Mouse (Mus musculus) monocyte, adult 5-6 weeks (primary cell): ENCODE data around the gene Akap13. TPM values are rescaled to one million over a fixed set of nuclear protein-coding genes. Genes with fewer than 3 reads are reported as not detected.

ENCODE experiments used
- ATAC-seq: fragments of 153-309, 156-312 bp; replicated peaks from 2 replicates; pipeline ENCODE4 v1.8.0; 2017; ENCODE audit warnings: mild to moderate bottlenecking; ENCODE audit not compliant: low TSS enrichment, insufficient number of reproducible peaks, severe bottlenecking, poor library complexity, low FRiP score
- total RNA-seq: library from RNA; stranded (forward); fragments of 200-1000, 200-491, 200-594 nt; gene quantifications from 3 replicates; pipeline ENCODE4 v1.2.3, GENCODE M21; 2017

Gene Akap13
- total RNA-seq, 1 experiment from 2014 or later: 580 TPM

DNA sequence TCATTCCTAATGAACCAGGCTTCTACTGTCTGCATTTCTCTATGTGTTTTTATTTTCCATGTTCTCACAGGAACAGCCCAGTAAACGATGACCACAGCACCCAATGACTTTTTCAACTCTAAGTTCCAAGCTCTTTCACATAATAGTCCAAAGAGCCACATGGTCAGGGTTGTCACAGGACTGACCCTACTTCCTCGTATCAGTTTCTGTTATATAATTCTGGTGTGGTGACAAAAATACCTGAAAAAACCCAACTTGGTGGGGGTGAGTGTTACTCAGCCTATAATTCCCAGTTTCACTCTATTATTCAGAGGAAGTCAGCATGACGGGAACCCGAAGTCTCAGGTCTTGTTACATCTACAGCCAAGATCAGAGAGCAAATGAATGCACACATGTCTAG, 45.5 kb downstream of the Akap13 start:
- no peak for ATAC-seq

GRCm38 (mm10) chr7:75504524-75504923, 49.2 kb downstream of the Akap13 start:
- ATAC-seq: no peak

DNA sequence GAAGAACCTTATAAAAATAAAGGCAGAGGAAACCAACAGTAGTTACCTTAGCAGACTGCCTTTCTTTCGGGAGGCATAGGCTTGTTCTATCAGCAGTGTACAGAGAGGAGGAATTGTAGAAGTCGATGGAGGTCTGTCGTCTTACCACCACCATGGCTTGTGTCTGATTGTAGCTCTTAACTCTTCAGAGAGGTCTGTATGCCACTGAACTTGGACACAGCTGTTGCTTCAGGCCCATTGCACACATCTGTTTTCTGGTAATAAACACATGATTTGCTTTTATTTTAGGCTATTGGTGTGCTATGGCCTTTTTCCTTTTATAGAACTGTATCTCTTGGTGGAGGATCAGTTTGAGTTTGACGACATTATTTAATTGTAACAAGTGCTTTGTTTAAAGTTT, 51.3 kb downstream of the Akap13 start:
- ATAC-seq: no peak

DNA sequence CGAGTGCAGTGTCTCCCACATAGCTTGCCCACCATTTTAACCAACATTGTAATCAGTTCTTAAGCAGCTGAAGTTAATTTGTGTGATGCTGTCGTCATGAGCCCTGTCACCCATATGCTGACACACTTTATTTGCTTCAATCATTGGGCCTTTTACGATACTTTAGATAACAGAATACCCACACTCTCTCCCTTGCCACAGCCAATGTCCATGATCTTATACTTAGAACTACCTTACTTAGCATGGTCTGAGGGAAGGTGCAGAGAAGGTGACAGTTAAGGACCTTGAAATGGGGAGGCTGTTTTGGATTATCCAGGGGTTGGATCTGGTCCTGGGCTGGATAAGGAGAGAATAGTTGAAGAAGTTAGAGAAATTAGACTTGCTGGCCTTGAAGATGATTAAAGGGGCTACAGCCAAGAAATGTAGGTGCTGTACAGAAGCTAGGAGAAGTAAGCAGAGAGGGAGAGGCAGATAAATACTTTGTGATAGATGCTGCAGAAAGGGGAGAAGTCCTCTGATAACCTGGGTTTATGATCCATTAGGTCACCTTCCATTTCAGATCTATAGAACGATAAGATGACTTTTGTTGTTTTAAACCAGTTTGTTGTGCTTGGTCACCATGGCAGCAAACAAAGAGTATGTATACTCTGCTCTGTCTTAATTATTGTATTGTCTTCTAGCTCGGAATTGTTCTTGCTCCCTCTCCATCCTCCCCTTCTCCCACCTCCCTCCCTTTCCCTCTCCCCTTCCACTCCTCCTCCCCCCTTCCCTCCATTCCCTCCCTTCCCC, 53.9 kb downstream of the Akap13 start:
- ATAC-seq: no peak

DNA sequence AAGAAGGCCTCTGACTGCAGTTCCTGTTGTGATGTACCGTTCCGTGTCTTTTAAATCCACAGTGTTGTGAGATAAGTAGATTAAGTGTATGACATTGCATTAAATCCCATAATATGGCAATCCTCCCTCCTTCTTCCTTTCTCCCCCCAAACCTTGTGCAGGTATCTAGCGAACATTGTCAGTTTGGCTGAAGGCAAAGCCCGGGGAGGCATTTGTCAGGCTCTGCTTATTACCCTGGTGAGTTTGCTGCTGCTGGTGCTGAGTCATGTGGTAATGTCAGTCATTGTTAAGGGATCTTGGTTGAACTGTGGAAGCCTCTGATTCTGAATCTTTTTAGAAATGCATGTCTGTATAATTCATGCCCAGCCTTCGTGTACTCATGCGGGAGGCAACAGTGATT, 60.1 kb downstream of the Akap13 start:
- no peak for ATAC-seq

DNA sequence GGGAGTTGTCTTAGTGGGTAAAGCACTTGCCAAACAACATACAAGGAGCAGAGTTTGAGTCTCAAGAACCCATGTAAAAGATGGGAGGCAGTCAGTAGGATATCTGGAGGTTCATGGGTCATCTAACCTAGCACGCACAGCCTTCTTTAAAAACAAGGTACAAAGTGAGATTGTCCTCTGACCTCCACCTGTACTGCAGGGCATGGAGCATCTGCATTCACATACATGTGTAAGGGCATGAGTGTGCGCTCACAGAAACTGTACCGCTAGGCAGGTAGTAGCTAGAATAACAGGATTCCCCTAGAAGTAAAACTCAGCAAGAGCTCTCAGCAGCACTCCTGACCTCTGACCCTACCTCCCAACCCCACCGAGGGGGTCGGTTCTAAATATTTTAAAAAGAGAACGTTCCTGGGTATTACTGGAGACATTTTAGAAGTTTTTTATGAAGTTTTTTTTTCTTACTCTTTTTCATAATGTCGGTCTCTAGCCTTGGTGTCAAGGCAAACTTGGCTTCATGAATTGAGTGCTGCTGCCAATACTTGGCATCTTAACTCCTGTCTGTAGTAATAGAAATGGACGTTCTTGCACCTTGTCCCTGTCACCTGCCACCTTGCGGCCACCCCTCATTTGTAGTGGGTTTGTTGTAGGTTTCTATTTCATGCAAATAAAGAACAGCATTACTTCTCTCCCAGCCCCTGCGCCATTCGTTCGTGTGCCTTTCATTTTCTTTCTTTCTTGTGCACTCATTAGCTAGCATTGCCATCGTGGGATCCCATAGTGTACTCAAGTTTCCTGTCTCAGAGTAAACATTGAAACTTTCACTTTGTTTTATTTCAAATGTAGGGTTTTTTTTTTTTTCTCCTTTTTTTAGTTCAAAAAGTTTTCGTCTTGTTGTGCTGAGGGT, 61.6 kb downstream of the Akap13 start:
- no peak for ATAC-seq

DNA sequence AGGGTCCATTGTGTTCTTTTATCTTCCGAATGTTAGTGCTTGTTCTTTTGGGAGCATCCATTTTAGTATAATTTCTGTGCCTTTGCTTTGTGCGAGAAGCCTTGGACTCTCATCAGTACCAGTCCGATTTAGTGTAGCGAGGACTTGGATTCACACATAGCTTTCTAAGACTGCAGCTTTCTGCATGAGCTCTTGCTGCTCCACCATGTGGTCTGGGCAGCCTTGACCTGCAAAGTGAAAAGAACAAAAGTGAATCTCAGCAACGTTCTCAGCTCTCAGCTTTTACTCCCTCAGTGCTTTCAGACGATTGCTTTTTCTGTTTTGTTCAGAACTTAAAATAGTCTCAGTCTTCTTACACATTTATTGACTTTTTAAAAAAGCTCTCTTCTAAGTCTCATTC, 65.2 kb downstream of the Akap13 start:
- ATAC-seq: no peak

GRCm38 (mm10) chr7:75521199-75521598, 65.9 kb downstream of the Akap13 start:
- ATAC-seq: no peak

GRCm38 (mm10) chr7:75522226-75522625, 66.9 kb downstream of the Akap13 start:
- ATAC-seq: no peak

DNA sequence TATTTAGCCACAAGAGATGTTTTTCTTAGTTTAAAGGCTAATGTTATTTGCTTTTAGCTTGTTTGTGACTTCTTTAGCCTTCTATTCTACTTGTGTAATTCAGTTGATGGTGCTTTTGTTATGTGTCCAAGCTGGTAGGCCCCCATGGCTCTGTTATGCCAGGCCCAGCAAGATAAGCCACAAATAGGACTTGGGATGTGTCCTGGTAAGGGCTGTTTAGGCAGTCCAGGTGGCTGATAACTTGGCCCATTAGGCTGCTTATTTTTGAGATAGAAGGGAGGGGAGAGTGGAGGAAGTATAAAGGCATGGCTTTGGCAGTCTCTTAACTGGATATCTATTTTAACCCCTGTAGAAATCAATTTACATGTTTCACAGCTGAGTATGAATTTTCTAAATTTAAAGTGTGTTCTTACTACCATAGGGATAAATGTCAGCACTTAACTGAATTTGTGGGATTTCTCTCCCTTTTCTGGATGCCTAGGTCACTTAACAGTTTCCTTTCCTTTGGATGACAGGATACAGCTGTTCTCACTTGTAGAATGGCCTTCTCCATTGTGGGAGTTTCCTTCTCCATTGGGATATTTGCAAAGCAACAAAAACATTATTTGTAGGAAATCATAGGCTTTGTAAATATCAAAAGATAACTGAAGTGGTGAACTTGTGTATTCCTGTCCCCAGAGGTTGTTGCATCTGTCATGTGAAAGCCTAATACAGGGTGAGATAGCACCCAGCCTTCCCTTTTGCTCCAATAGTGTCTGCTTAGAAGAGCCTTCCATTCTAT, 69.6 kb downstream of the Akap13 start:
- no peak for ATAC-seq

- ATAC-seq: no peak
These were observed 70.5 kb downstream of the Akap13 start for GRCm38 (mm10) chr7:75525716-75526401.

GRCm38 (mm10) chr7:75528751-75529150, 73.4 kb downstream of the Akap13 start:
- ATAC-seq: no peak

GRCm38 (mm10) chr7:75529857-75530437, 74.6 kb downstream of the Akap13 start:
- ATAC-seq: 0 out of 2 replicates have a peak, but pooled peaks have one; percentile 53

DNA sequence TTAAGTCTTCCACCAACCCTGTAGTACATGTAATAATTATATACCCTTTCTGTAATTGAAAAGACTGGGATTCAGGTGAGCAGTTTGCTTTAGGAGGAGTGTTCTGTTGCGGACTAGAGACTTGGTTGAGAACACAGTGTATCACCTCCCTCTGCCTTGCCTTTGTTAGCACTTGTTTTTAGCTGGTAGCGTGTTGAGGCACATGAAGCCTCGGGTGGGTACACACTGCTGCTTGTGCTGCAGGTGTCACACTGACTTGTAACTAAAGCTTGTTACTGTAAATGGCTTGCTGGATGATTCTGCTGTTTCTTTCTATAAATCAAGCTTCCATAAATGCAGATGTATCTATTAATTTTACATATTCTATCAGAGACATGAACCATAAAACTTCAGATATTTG, 75.3 kb downstream of the Akap13 start:
- ATAC-seq: no peak

GRCm38 (mm10) chr7:75533079-75533478, 77.7 kb downstream of the Akap13 start:
- no peak for ATAC-seq

GRCm38 (mm10) chr7:75536298-75536697, 81.0 kb downstream of the Akap13 start:
- no peak for ATAC-seq

- ATAC-seq: no peak
These were observed 82.2 kb downstream of the Akap13 start for GRCm38 (mm10) chr7:75537567-75537966.

DNA sequence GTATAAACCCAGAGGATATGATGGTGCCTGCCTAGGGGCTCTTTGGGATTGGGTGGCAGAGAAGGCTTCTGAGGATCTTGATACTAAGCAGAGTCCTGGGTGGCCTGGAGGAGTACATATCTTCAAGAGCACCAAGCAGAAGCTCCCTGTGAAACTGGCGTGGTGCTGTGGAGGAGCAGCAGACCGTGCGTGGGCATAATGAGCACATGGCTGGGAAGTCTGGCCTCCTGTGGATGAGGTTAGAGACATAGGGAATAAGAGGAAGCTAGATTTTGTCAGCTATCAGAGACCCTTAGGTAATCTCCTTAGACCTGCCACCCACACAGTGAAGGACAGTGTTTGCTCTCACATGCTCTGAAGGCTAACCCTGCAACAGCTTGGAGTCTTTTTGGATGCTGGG, 83.2 kb downstream of the Akap13 start:
- ATAC-seq: no peak
